Mouse (Mus musculus) cerebellum, postnatal 4 days (tissue): Measurements from ENCODE around the gene Tm2d1.

Source experiments
- DNase-seq, 2 experiments: peaks; one replicate each; pipeline ENCODE4 v3.0.0; 2022; ENCODE audit warnings: low spot score in 2 of 2, mixed read lengths in 1 of 2

The Tm2d1 gene

DNA sequence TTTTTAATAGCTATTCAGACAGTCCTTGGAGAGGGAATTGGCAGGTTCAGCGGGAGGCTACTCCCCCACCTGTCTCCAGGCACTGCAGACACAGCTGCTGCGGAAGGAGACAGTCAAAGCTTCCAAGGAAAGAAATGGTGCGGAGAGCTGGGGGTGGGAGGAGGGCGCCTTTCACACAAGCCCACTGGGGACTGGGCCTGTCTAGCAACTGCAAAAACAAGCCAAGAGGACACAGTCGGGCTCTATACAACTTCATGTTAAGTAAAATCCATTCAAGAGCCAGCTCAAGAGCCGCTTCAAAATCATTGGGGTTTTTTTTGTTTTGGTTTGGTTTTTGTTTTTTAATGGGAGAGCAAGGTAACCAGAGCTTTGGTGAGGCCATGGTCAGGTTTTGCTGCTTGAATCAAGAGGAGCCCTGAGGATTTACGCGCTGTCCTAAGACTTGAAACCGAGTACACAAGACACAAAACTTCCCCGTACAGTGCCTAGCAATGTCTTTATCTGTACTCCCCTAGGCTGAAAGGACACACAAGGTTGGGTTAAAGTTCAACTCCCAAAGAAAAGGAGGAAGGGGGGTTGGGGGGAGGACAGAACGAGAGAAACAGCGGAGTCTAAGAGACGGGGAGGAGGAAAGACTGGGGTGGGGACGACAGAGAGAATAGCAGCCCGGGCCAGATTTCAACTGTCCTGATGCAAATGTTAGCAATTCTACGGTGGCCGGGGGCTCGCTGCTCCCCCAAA, 61.6 kb downstream of the Tm2d1 start:
- DNase-seq, result peak in 1 of 2 experiments; percentile 61

DNA sequence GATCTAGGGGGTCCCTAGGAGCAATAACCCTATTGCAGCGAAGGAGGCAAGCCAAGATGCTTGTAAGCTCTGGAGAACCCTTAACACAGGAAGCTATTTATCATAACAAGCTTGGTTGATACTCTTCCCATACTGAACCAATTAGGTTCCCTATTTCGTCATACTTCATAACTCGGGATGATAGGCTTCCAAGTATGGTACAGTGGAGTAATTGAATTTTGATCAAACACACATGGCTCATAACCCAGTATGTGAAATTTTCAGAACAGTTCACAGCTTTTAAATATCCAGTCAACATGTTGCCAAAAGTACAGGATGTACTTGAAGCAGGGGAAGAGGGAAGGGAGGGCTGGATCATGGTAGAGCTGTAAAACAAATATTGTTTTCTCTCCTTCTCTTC, 64.3 kb downstream of the Tm2d1 start:
- DNase-seq, result no peak

DNA sequence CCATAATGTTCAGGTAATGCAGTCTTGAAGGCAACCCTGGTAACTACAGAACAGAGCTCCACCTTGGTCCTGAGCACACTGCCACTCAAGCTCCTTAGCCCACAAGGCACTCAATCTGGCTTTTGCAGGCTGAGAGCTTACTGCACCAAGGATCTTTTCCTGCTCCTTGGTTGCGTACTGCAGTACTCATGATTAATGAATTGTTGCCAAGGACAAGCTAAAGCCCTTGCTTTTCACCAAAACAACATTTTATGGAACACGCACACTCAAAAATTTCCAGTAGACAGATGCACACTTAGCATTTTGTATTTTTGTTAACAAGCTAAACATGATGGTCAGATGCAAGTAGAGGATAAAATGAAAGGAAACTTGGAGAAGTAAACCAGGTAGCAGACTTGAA, 66.0 kb downstream of the Tm2d1 start:
- no peak for DNase-seq
